Mouse (Mus musculus) inflammation-experienced regulatory T-cells, adult 16 weeks (primary cell): Measurements from ENCODE around the gene Wdsub1. TPM values are rescaled to one million over a fixed set of nuclear protein-coding genes. Genes with fewer than 3 reads are reported as not detected.

Experiments
- polyA plus RNA-seq: library from polyadenylated mRNA; unstranded; fragments of 100-300 nt; shearing (Covaris generic); gene quantifications from one replicate; pipeline ENCODE4 v1.2.1, GENCODE M21; 2017

Wdsub1 gene
- 14.9 TPM for polyA plus RNA-seq

DNA sequence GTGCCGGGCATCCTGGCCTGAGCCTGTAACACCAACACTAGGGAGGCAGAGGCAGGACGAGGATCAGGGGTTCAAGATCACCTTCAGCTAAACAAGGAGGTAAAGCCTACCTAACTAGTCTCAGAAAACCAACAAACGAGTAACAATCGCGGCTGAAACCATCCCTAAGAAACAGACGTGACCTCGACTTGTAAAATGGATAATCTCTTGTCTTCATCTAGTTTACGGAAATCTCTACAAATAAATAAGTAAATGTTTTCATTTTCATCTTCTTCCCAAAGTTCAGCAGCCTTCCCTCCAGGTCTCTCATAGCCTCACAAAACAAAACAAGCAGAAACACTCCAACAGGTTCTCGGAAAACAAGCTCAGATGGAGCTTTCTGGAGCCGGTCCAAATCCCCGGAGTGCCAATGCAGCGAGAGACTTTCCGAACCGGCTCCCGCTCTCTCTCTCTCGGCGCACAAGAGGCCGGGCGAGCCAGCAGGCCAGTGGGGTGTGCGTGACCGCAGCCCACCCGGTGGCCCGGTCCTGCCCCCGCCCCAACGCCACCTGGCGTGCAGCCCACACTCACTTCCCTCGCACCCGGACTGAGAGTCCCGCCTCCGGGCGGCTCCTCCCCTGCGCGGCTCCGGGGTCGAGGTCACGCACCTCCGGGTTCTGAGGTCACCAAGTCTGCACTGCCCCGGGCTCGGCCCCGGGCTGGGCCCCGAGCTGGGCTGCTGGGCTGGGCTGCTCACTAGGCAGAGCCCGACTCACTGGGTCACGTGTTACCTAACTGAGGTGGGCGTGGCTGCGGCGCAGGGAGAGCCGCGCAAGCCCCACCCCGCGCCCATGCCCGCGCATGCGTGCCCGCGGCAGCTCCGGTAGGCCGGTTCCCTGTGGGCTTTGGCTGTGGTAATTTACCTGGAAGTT lies at the start of gene Wdsub1:
Gene Wdsub1 (minus strand): TSS at position 761 of the 911 bp plus-strand sequence.

